Mouse (Mus musculus) kidney, embryonic 14.5 days (tissue): ENCODE results near the gene Hnf4a. TPM values are rescaled to one million over a fixed set of nuclear protein-coding genes. Genes with fewer than 3 reads are reported as not detected.

Source experiments
- ATAC-seq: fragments of 200-750 bp; cut with Nextera tagmentation; 2 replicates; pipeline ENCODE4 v1.8.0; 2017; ENCODE audit warnings: moderate number of reproducible peaks, mild to moderate bottlenecking, moderate TSS enrichment, moderate library complexity; ENCODE audit not compliant: low FRiP score, low TSS enrichment
- H3K27ac ChIP-seq: fragments of 300-500 bp; sonication (generic); 2 replicates; pipeline ENCODE4 v1.5.1; 2014; ENCODE audit warnings: low read depth, mild to moderate bottlenecking, low read length, moderate library complexity, mixed read lengths
- H3K27me3 ChIP-seq: fragments of 300-500 bp; sonication (generic); 2 replicates; pipeline ENCODE4 v1.6.1; 2014; ENCODE audit warnings: mild to moderate bottlenecking, low read length; ENCODE audit not compliant: control insufficient read depth, insufficient read depth
- H3K36me3 ChIP-seq: fragments of 300-500 bp; sonication (generic); 2 replicates; pipeline ENCODE4 v1.6.1; 2014; ENCODE audit warnings: low read length, mixed read lengths; ENCODE audit not compliant: control insufficient read depth, insufficient read depth
- H3K4me1 ChIP-seq: fragments of 300-500 bp; sonication (generic); 2 replicates; pipeline ENCODE4 v1.6.1; 2014; ENCODE audit warnings: low read length, mixed read lengths; ENCODE audit not compliant: control insufficient read depth, insufficient read depth
- H3K4me2 ChIP-seq: fragments of 300-500 bp; sonication (generic); replicated peaks from 2 replicates; pipeline ENCODE4 v1.6.1; 2014; ENCODE audit warnings: low read depth, mild to moderate bottlenecking, low read length
- H3K4me3 ChIP-seq: fragments of 300-500 bp; sonication (generic); 2 replicates; pipeline ENCODE4 v1.5.1; 2014; ENCODE audit warnings: mild to moderate bottlenecking, low read length
- H3K9ac ChIP-seq: fragments of 300-500 bp; sonication (generic); 2 replicates; pipeline ENCODE4 v1.6.1; 2014; ENCODE audit warnings: low read depth, mild to moderate bottlenecking, low read length, moderate library complexity
- H3K9me3 ChIP-seq: fragments of 300-500 bp; sonication (generic); 2 replicates; pipeline ENCODE4 v1.6.1; 2016; ENCODE audit warnings: low read length; ENCODE audit not compliant: control insufficient read depth
- WGBS: fragments of 180-500 bp; shearing (Covaris S2); extraction: QIAGEN DNeasy Blood & Tissue Kit; methylation state at CpG from one replicate; pipeline ENCODE4 v1.1.7; 2014; 5-methylcytosine and 5-hydroxymethylcytosine counted together
- polyA plus RNA-seq: library from polyadenylated mRNA; unstranded; fragments of >200 nt; fragmentation: Nextera tagmentation; extraction: Ambion mirVana; gene quantifications from 2 replicates; pipeline ENCODE4 v1.2.1, GENCODE M21; 2014

The Hnf4a gene
- polyA plus RNA-seq, 1 experiment from 2014 or later: 10.7 TPM

DNA sequence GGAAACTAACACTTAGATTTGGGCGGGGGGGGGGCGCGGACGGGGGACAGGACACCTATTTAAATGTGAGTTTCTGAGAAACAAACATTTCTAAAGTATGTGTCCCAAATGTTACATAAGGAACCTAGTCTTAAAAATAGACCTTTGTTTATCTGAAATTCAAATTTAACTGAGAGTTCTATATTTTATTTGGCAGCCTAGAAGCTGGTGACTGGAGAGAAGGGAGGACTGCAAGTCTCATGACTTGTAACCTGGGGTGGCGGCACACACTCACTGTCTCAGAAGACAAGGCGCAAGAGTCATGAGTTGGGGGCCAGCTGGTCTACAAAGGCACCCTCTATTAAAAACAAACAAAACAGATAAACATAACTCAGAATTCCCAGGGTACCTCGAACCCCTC is 94.5 kb downstream of the Hnf4a start:
- H3K27me3 ChIP-seq: no peaks in the 10 kb centered on the region
- no peak overlapping the region for H3K4me3 ChIP-seq
- no peak for ATAC-seq
- H3K4me2 ChIP-seq: no peak overlapping the region
- H3K36me3 ChIP-seq: no peaks in the 10 kb centered on the region
- H3K9ac ChIP-seq: no peak overlapping the region
- H3K9me3 ChIP-seq: no peaks in the 10 kb centered on the region
- H3K27ac ChIP-seq: no peak overlapping the region
- 93% methylated on average over 7 of the region's 7 CpGs for WGBS
- H3K4me1 ChIP-seq: peaks cover 5% of the 10 kb centered on the region; the same call in 1 of the 2 replicates

DNA sequence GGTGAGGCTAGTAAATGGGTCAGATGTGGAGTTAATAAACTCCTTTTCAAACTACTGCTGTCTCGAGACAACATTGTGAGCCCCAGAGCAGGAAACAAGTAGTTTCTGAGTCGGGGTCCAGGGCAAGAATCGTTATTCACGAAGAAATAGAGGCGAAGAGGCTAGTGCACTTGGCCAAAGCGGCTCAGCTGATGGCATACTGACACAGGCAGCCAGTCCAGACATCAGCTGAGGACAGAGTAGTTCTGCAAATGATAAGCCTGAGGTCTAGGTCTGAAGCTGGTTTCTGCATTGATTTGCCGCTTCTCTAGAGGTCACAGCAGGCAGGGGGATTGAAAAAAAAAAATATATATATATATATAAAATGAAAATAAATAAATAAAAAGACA is 95.1 kb downstream of the Hnf4a start:
- H3K27me3 ChIP-seq: no peaks in the 10 kb centered on the region
- no peak overlapping the region for H3K9ac ChIP-seq
- H3K4me1 ChIP-seq: peaks cover 5% of the 10 kb centered on the region; the same call in 1 of the 2 replicates
- no peaks in the 10 kb centered on the region for H3K36me3 ChIP-seq
- 69% methylated on average over 7 of the region's 7 CpGs for WGBS
- no peak for ATAC-seq
- no peak overlapping the region for H3K27ac ChIP-seq
- H3K4me3 ChIP-seq: peak overlapping the region; percentile 77; the same call in 1 of the 2 replicates
- H3K4me2 ChIP-seq: peak overlapping the region; percentile 72
- no peaks in the 10 kb centered on the region for H3K9me3 ChIP-seq

DNA sequence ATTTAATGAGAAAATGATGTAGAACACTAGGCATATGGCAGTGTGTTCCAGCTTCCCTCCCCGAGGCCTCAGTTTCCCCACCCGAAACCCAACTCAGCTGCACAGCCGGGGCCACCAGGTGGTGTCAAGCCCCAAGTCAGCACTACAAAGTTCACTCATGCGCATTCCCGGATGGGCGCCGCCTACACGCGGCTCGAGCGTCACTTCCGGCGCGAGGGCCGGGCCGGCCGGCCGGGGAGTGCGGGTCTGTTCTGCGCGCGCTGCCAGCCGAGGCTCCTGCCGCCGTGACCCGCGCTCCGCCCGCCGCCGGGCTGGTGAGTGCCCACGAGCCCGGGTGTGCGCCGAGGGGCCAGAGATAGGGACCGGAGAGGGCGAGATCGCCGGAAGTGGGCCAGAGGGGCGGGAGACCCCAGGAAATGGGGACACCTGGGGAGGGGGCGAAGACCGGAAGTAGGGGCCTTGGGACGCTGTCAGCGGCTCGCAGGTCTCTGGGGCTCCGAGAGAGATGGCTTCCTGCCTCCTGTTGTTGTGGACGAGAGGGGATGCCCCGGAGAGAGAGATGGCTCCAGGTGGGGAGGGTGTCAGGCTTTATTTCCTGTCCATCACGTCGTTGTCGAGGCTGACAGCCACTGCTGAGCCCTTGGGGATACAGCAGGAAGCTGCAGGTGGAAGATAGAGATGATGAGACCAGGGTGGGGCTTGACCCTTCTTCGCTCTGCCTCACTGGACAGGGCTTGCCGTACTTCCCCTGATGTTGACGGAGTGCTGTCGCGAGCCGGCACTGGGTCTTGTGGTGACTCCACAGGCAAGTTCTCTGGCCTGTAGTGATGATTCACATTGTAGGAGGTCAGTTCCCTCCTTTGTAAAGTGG is 95.7 kb downstream of the Hnf4a start, which contains the start of gene Ttpal:
Gene Ttpal (plus strand): TSS at position 214 of the 871 bp plus-strand sequence.
- WGBS: under 1% methylated on average over 56 of the region's 57 CpGs
- H3K4me1 ChIP-seq: peaks cover 5% of the 10 kb centered on the region; the same call in 1 of the 2 replicates
- no peaks in the 10 kb centered on the region for H3K27me3 ChIP-seq
- peak within 1 kb of the TSS; percentile 88 for H3K9ac ChIP-seq
- ATAC-seq: peak; percentile 93
- H3K9me3 ChIP-seq: no peaks in the 10 kb centered on the region
- H3K27ac ChIP-seq: peak within 1 kb of the TSS; percentile 77; the same call in 1 of the 2 replicates
- H3K4me2 ChIP-seq: peak within 1 kb of the TSS; percentile 72
- no peaks in the 10 kb centered on the region for H3K36me3 ChIP-seq
- H3K4me3 ChIP-seq: peak within 1 kb of the TSS; percentile 77

DNA sequence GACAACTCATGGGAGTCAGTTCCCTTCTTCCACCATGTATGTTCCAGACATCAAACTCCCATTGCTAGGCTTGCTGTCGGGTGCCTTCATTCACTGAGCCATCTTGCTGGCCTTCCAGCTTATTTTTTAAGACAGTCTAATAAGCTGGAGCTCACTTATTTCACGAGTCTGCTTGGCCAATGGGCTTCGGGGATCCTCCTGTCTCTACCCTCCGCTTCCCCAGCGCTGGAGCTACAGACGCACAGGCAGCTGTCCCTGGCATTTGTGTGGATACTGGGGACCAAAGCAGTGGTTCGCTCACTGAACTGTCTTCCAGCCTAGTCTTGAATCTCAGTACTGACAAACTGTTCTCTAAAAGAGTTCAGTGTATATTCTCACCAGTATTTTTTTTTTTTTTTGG is 99.6 kb downstream of the Hnf4a start:
- no peak overlapping the region for H3K4me2 ChIP-seq
- WGBS: 88% methylated on average over 7 of the region's 7 CpGs
- H3K9me3 ChIP-seq: no peaks in the 10 kb centered on the region
- no peak for ATAC-seq
- H3K9ac ChIP-seq: no peak overlapping the region
- no peak overlapping the region for H3K27ac ChIP-seq
- H3K27me3 ChIP-seq: no peaks in the 10 kb centered on the region
- peaks cover 5% of the 10 kb centered on the region; the same call in 1 of the 2 replicates for H3K4me1 ChIP-seq
- peaks cover 12% of the 10 kb centered on the region for H3K36me3 ChIP-seq
- no peak overlapping the region for H3K4me3 ChIP-seq

DNA sequence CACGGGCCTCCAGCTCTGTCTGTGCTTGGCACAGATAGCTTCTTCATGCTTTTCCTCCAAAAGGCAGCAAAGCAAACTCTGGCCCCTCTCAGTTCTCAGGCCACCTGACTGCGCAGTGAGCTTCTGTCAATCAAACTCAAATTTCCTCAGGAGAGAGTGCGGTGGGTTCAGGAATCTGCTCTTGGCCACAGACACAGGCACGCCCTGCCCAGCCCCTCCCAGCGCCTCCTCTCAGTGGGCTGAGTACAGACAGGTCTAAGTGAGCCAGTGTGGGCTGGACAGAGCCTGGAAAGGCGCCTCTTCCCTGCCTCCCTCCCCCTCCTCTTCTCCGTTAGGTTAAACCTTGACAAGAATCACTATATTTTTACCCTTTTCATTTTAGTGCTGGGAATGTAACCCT is 101.4 kb downstream of the Hnf4a start:
- 84% methylated on average over 7 of the region's 7 CpGs for WGBS
- Histone ChIP-seq H3K27me3 (no peaks in the 10 kb centered on the region), H3K9me3 (no peaks in the 10 kb centered on the region), H3K4me1 (peaks cover 2% of the 10 kb centered on the region; the same call in 1 of the 2 replicates), H3K27ac (no peak overlapping the region), H3K36me3 (peaks cover 26% of the 10 kb centered on the region), H3K4me2 (no peak overlapping the region), H3K4me3 (no peak overlapping the region), H3K9ac (no peak overlapping the region)
- ATAC-seq: no peak

DNA sequence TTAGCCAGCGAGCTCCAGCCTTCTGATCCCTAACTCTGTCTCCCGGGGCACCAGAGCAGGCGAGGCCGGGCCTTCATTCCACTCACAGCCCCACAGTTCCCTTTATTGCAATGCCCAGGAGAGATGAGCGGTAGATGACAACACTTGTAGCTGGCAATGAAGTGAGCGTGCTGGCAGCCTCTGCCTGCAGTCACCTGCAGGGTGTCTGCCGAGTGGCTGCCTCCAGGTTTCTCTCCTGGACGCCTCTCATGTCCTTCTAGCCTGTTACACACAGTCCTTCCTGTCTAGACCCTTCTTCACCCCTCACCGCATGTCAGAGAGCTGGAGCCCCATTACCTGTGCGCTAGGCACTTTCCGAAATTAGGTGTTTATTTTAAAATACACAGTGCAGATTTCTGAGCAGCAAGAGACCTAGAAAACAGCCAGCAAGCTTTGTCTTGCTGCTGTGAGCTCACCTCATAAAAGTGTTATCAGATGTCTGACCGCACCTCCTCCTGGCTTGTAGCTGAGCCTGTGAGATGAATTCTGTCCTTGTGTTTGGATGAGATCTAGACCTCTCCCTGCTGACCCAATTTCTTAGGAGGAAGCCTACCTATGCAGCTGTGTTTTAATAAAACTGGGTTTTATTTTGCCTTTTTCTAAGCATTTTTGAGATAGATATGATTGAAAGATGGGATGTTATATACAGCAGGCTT is 102.8 kb downstream of the Hnf4a start:
- Histone ChIP-seq H3K4me1 (no peaks in the 10 kb centered on the region), H3K27me3 (no peaks in the 10 kb centered on the region), H3K9me3 (no peaks in the 10 kb centered on the region), H3K9ac (no peak overlapping the region), H3K36me3 (peaks cover 39% of the 10 kb centered on the region), H3K4me3 (no peak overlapping the region), H3K27ac (no peak overlapping the region), H3K4me2 (no peak overlapping the region)
- 88% methylated on average over 12 of the region's 12 CpGs for WGBS
- ATAC-seq: no peak

DNA sequence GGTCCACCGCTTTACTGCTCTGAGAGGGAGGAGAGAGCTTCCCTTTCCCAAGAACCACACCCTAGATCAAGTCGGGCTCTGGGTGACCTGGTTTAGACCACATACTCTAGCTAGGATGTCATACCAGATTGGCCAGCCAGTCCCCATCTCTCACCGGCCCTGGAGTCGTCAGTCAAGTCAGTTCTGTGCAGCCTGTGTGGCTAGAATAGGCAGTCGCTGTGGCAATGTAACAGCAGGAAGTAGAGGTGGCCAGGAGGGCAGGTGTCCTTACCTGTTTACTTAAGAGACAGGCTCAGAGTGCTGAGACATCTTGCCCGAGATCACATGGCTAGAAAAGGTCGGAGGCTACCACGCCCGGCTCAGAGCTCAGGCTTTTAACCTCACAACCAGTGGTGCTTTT is 104.6 kb downstream of the Hnf4a start:
- peaks cover 52% of the 10 kb centered on the region for H3K36me3 ChIP-seq

DNA sequence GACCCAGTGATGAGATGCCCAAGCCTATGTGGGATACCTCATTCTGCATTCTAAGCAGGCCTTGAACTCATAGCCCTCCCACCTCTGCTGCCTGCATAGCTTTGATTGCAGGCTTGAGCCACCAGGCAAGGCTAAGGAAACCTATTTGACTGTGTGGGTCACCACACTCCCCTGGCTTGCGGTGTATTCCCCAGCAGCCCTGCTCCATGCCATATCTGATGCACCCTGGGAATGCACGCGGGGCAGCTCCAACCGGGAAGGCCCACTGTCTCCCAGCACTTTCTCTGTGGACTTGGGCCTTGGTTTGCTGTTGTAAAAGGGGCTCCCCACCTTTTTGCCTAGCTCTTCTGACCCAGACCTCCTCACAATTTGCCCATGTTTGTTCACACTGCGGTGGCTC is 106.6 kb downstream of the Hnf4a start:
- Histone ChIP-seq H3K9ac (no peak overlapping the region), H3K4me1 (no peaks in the 10 kb centered on the region), H3K36me3 (peaks cover 61% of the 10 kb centered on the region), H3K9me3 (no peaks in the 10 kb centered on the region), H3K4me2 (no peak overlapping the region), H3K27me3 (no peaks in the 10 kb centered on the region), H3K4me3 (no peak overlapping the region), H3K27ac (no peak overlapping the region)
- no peak for ATAC-seq
- WGBS: 98% methylated on average over 5 of the region's 5 CpGs

More for the DNA sequence above, 104.6 kb downstream of the Hnf4a start:
- H3K9ac ChIP-seq: no peak overlapping the region
- H3K4me1 ChIP-seq: no peaks in the 10 kb centered on the region
- H3K4me3 ChIP-seq: no peak overlapping the region
- H3K9me3 ChIP-seq: no peaks in the 10 kb centered on the region
- no peaks in the 10 kb centered on the region for H3K27me3 ChIP-seq
- ATAC-seq: no peak
- no peak overlapping the region for H3K27ac ChIP-seq
- 84% methylated on average over 9 of the region's 9 CpGs for WGBS
- no peak overlapping the region for H3K4me2 ChIP-seq

DNA sequence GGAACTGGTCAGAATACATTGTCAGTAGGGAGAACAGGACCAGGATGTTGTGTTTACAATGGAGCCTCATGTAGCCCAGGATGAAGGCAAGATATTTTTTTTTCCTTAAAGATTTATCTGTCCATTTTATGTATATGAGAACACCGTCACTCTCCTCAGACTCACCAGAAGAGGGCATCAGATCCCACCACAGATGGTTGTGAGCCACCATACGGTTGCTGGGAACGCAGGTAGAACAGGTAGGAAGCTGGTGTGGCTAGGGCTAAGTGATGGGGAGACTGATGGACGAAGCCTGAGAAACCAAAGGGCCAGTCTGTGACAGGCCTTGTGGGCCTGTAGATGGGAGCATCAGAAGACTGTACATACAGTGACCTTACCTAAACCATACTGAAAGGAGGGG is 107.4 kb downstream of the Hnf4a start:
- H3K27me3 ChIP-seq: no peaks in the 10 kb centered on the region
- H3K4me1 ChIP-seq: no peaks in the 10 kb centered on the region
- peaks cover 66% of the 10 kb centered on the region for H3K36me3 ChIP-seq
- no peak overlapping the region for H3K27ac ChIP-seq
- 94% methylated on average over 4 of the region's 4 CpGs for WGBS
- no peak for ATAC-seq
- H3K9me3 ChIP-seq: no peaks in the 10 kb centered on the region
- no peak overlapping the region for H3K4me2 ChIP-seq
- no peak overlapping the region for H3K9ac ChIP-seq
- no peak overlapping the region for H3K4me3 ChIP-seq
